Mouse (Mus musculus) ES-Bruce4 (cell line): ENCODE measurements around the gene Abhd6.

Experiments used
- CTCF ChIP-seq: IDR thresholded peaks from one replicate; pipeline ENCODE4 v1.8.1; 2011; ENCODE audit warnings: low read depth, low read length
- POLR2A ChIP-seq: IDR thresholded peaks from one replicate; pipeline ENCODE4 v1.8.1; 2011; ENCODE audit warnings: low read length; ENCODE audit not compliant: insufficient read depth

DNA sequence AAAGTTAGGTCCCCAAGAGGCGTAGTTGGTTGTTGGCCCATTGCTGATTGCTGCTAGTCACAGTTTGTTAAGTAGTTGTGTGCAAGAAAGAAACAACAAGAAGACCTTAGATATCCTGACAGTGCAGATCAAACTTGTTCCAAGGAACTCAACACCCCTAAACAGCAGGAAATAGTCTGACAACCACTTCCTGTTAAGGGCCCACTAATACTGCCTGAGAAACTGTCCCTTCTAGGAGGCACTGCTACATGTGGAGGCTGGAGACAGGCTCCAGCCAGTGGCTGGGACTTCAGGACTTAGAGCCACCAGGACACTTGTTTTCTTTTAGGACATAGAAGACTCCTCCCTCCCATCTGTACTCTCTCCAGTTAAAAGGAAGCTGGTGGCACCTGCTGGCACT lies 25.2 kb upstream of the Abhd6 start:
- TF ChIP-seq CTCF, result no peak
- TF ChIP-seq POLR2A, result no peak
